Mouse (Mus musculus) neural tube, embryonic 15.5 days (tissue): ENCODE results near the gene Ccdc12. TPM values are rescaled to one million over a fixed set of nuclear protein-coding genes. Genes with fewer than 3 reads are reported as not detected.

ENCODE experiments used
- ATAC-seq: fragments of 200-750 bp; cut with Nextera tagmentation; 2 replicates; pipeline ENCODE4 v1.8.0; 2017; ENCODE audit warnings: mild to moderate bottlenecking, moderate TSS enrichment, moderate library complexity; ENCODE audit not compliant: low FRiP score
- H3K27ac ChIP-seq: fragments of 300-500 bp; sonication (generic); replicated peaks from 2 replicates; pipeline ENCODE4 v1.5.1; 2015; ENCODE audit warnings: mild to moderate bottlenecking, inconsistent platforms
- H3K27me3 ChIP-seq: fragments of 300-500 bp; sonication (generic); replicated peaks from 2 replicates; pipeline ENCODE4 v1.6.1; 2015; ENCODE audit warnings: inconsistent platforms
- H3K36me3 ChIP-seq: fragments of 300-500 bp; sonication (generic); 2 replicates; pipeline ENCODE4 v1.6.1; 2015; ENCODE audit warnings: inconsistent platforms
- H3K4me1 ChIP-seq: fragments of 300-500 bp; sonication (generic); 2 replicates; pipeline ENCODE4 v1.6.1; 2015; ENCODE audit warnings: inconsistent platforms
- H3K4me2 ChIP-seq: fragments of 300-500 bp; sonication (generic); 2 replicates; pipeline ENCODE4 v1.6.1; 2015; ENCODE audit warnings: inconsistent platforms, mild to moderate bottlenecking, moderate library complexity
- H3K4me3 ChIP-seq: fragments of 300-500 bp; sonication (generic); replicated peaks from 2 replicates; pipeline ENCODE4 v1.5.1; 2015; ENCODE audit warnings: mild to moderate bottlenecking, inconsistent platforms
- H3K9ac ChIP-seq: fragments of 300-500 bp; sonication (generic); replicated peaks from 2 replicates; pipeline ENCODE4 v1.6.1; 2015; ENCODE audit warnings: mild to moderate bottlenecking, inconsistent platforms
- H3K9me3 ChIP-seq: fragments of 300-500 bp; sonication (generic); replicated peaks from 2 replicates; pipeline ENCODE4 v1.6.1; 2016; ENCODE audit warnings: inconsistent platforms
- WGBS: fragments of 180-500 bp; shearing (Covaris S2); methylation state at CpG from one replicate; pipeline ENCODE4 v1.1.7; 2015; ENCODE audit warnings: mixed read lengths; 5-methylcytosine and 5-hydroxymethylcytosine counted together
- microRNA-seq: library from miRNA; unstranded; fragments of <30 nt; microRNA quantifications from one replicate; pipeline ENCODE4, GENCODE M21; 2017
- polyA plus RNA-seq: library from polyadenylated mRNA; unstranded; fragments of >200 nt; fragmentation: Nextera tagmentation; extraction: Ambion mirVana; gene quantifications from 2 replicates; pipeline ENCODE4 v1.2.1, GENCODE M21; 2015

Gene Ccdc12
- polyA plus RNA-seq, 1 experiment from 2014 or later: 96.3 TPM

- H3K9me3 ChIP-seq: no peaks in the 10 kb centered on the region
- ATAC-seq: no peak
- no peaks in the 10 kb centered on the region for H3K36me3 ChIP-seq
- 81% methylated on average over 2 of the region's 2 CpGs for WGBS
- peaks cover 21% of the 10 kb centered on the region for H3K27me3 ChIP-seq
- H3K9ac ChIP-seq: no peak overlapping the region
- peaks cover 5% of the 10 kb centered on the region for H3K4me1 ChIP-seq
- no peak overlapping the region for H3K4me2 ChIP-seq
- H3K4me3 ChIP-seq: no peak overlapping the region
- no peak overlapping the region for H3K27ac ChIP-seq
Measured at GRCm38 (mm10) chr9:110748451-110748850, 92.1 kb downstream of the Ccdc12 start.

DNA sequence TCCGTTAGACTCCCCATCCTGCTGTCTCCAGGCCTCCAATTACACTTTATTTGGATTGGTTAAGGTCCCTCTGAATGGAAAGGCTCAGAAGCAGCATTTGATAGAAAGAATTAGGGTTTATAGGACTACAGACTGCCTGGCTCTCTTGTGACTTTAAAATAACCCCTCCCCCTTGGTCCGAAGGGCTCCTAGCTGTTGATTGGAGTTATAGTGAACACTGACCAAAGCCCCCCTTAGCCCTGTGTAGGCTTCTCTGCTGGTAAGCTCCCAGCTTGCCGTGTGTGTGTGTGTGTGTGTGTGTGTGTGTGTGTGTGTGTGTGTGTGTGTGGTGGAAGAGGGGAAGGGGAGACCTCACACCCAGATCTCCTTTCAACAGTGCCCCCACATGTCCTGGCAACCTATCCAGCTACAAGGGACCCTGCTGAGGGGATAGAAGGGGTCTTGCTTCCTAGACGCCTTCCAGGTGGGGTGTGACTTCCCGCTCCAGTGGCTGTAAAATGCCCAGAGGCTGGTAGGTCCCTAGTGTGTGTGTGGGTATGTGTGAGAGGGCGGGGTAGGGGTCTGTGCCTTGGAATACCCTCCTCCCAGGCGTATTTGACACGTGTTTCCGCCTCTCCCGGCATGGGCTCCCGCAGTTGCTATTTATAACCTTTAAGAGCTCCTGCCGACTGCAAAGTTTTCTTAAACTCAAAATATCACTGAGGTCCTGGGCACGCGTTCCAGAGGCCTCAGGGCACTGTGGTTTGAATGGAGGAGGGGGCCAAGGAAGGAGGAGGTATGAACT is 94.3 kb downstream of the Ccdc12 start:
- Histone ChIP-seq H3K9me3 (no peaks in the 10 kb centered on the region), H3K27me3 (0 out of 2 replicates have a peak, but pooled peaks cover 8% of the 10 kb centered on the region), H3K36me3 (no peaks in the 10 kb centered on the region), H3K4me1 (no peaks in the 10 kb centered on the region), H3K4me3 (no peak overlapping the region), H3K27ac (no peak overlapping the region), H3K4me2 (no peak overlapping the region), H3K9ac (no peak overlapping the region)
- 48% methylated on average over 14 of the region's 14 CpGs for WGBS
- ATAC-seq: no peak

- no peaks in the 10 kb centered on the region for H3K36me3 ChIP-seq
- 83% methylated on average over 5 of the region's 5 CpGs for WGBS
- H3K9ac ChIP-seq: no peak overlapping the region
- no peak overlapping the region for H3K4me2 ChIP-seq
- ATAC-seq: no peak
- no peak overlapping the region for H3K27ac ChIP-seq
- 0 out of 2 replicates have a peak, but pooled peaks cover 3% of the 10 kb centered on the region for H3K27me3 ChIP-seq
- H3K9me3 ChIP-seq: no peaks in the 10 kb centered on the region
- no peak overlapping the region for H3K4me3 ChIP-seq
- no peaks in the 10 kb centered on the region for H3K4me1 ChIP-seq
Measured at GRCm38 (mm10) chr9:110751412-110751811, 95.1 kb downstream of the Ccdc12 start.

DNA sequence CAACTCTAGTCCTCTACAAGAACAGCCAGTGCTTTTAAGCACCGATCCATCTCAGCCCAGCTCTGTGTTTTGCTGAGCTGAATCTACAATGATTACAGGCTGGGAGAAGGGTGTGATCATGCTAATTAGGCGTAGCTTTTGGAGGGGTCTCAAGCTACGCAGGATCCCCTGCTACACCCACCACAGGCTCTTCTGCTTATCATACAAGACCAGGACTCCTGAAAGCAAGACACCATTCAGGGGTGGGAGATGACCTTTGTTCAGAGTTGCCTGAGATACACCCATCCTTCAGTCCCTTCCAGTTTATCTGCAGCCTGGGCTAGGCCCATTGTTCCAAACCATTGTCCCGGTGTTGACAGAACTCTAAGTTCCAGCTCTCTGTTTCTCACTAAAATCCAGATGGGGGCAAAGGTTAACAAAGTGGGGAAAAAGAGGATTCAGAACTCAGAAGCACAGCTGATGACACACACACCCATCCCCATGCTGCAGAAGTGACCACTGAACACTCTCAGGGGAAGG is 96.7 kb downstream of the Ccdc12 start:
- Histone ChIP-seq H3K9me3 (no peaks in the 10 kb centered on the region), H3K4me1 (no peaks in the 10 kb centered on the region), H3K36me3 (no peaks in the 10 kb centered on the region), H3K27me3 (no peaks in the 10 kb centered on the region), H3K27ac (no peak overlapping the region), H3K9ac (no peak overlapping the region), H3K4me2 (no peak overlapping the region), H3K4me3 (no peak overlapping the region)
- 71% methylated on average over 4 of the region's 4 CpGs for WGBS
- no peak for ATAC-seq

DNA sequence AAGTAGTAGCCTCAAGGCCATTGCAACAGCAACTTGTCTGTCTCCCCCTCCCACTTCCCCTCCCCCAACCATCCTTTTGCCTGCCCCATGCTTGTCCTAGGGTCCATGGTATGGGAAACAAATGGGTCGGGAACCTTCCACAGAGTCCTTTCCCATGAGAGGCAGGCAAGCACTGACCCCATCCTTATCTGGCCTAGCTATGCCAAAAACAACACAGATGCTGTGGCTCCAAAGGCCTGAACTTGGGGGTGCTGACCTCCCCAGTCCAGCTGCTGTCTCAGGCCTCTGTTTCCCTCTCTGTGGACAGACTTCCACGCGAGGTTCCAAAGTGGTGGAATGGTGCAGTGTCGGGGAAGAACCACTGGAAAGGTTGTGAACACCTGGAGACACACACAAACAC is 97.5 kb downstream of the Ccdc12 start:
- 83% methylated on average over 4 of the region's 4 CpGs for WGBS
- Histone ChIP-seq H3K27me3 (no peaks in the 10 kb centered on the region), H3K36me3 (no peaks in the 10 kb centered on the region), H3K9ac (no peak overlapping the region), H3K4me3 (no peak overlapping the region), H3K9me3 (no peaks in the 10 kb centered on the region), H3K4me2 (no peak overlapping the region), H3K4me1 (no peaks in the 10 kb centered on the region), H3K27ac (no peak overlapping the region)
- ATAC-seq: no peak

GRCm38 (mm10) chr9:110757816-110758215 is 101.5 kb downstream of the Ccdc12 start:
- Histone ChIP-seq H3K4me3 (no peak overlapping the region), H3K36me3 (no peaks in the 10 kb centered on the region), H3K4me2 (no peak overlapping the region), H3K27ac (no peak overlapping the region), H3K9me3 (no peaks in the 10 kb centered on the region), H3K9ac (no peak overlapping the region), H3K27me3 (no peaks in the 10 kb centered on the region), H3K4me1 (no peaks in the 10 kb centered on the region)
- 82% methylated on average over 5 of the region's 5 CpGs for WGBS
- ATAC-seq: no peak

- H3K4me2 ChIP-seq: no peak overlapping the region
- H3K4me3 ChIP-seq: no peak overlapping the region
- no peaks in the 10 kb centered on the region for H3K4me1 ChIP-seq
- no peaks in the 10 kb centered on the region for H3K36me3 ChIP-seq
- WGBS: 76% methylated on average over 8 of the region's 8 CpGs
- no peak overlapping the region for H3K9ac ChIP-seq
- no peaks in the 10 kb centered on the region for H3K27me3 ChIP-seq
- no peak overlapping the region for H3K27ac ChIP-seq
- H3K9me3 ChIP-seq: no peaks in the 10 kb centered on the region
- no peak for ATAC-seq
Measured at GRCm38 (mm10) chr9:110758605-110759004, 102.3 kb downstream of the Ccdc12 start.

DNA sequence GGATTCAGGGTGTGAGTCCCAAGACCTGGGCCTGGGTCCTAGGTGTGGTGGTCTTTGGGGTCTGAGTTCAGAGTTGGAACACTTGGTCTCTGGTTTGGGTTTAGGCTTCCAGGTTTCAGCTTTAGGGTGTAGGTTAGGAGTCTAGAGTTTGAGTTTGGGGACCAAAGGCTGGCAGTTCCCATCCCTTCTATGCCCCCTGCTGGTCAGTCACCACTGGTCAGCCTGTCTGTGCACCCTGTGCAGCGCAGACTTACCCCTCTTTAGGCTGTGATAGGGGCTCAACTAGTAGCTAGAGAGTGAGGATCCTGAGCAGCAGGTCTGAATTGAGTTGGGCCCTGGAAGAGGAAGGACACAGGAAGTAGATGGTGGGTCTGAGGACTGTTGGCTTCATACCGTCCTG is 103.0 kb downstream of the Ccdc12 start:
- Histone ChIP-seq H3K9ac (no peak overlapping the region), H3K36me3 (no peaks in the 10 kb centered on the region), H3K9me3 (no peaks in the 10 kb centered on the region), H3K27ac (no peak overlapping the region), H3K4me1 (no peaks in the 10 kb centered on the region), H3K27me3 (no peaks in the 10 kb centered on the region), H3K4me2 (no peak overlapping the region), H3K4me3 (no peak overlapping the region)
- WGBS: 71% methylated on average over 2 of the region's 2 CpGs
- no peak for ATAC-seq

GRCm38 (mm10) chr9:110760886-110761285 is 104.6 kb downstream of the Ccdc12 start:
- H3K27ac ChIP-seq: no peak overlapping the region
- no peaks in the 10 kb centered on the region for H3K36me3 ChIP-seq
- H3K4me1 ChIP-seq: no peaks in the 10 kb centered on the region
- H3K4me3 ChIP-seq: no peak overlapping the region
- no peaks in the 10 kb centered on the region for H3K27me3 ChIP-seq
- H3K9ac ChIP-seq: no peak overlapping the region
- H3K9me3 ChIP-seq: no peaks in the 10 kb centered on the region
- ATAC-seq: no peak
- 86% methylated on average over 8 of the region's 8 CpGs for WGBS
- no peak overlapping the region for H3K4me2 ChIP-seq

Small RNA genes within 50 kb of the gene (microRNA-seq; reads per million reads assigned to microRNA genes)
- gene Mir8107: not detected

Other genes with a start within 250 kb of the Ccdc12 start
- gene Ptpn23, start 248.3 kb upstream of the Ccdc12 start, polyA plus RNA-seq: 24.6 and 25.8 TPM in 2 replicates
- gene Ngp, start 236.8 kb upstream of the Ccdc12 start, polyA plus RNA-seq: 1.9 and 3.3 TPM in 2 replicates
- 20.8 and 22.4 TPM in 2 replicates for gene Klhl18, start 179.8 kb upstream of the Ccdc12 start, polyA plus RNA-seq
- 3.4 and 4.7 TPM in 2 replicates for gene Kif9, start 179.5 kb upstream of the Ccdc12 start, polyA plus RNA-seq
- gene Setd2, start 123.9 kb upstream of the Ccdc12 start, polyA plus RNA-seq: 29.9 and 32.4 TPM in 2 replicates
- 24.9 and 26.0 TPM in 2 replicates for gene Nradd, start 32.1 kb upstream of the Ccdc12 start, polyA plus RNA-seq
- gene Nbeal2, start 2.3 kb upstream of the Ccdc12 start, polyA plus RNA-seq: 3.1 and 5.9 TPM in 2 replicates
- 1.9 and 4.1 TPM in 2 replicates for gene Myl3, start 85.4 kb downstream of the Ccdc12 start, polyA plus RNA-seq
- 12.9 and 17.0 TPM in 2 replicates for gene Pth1r, start 90.6 kb downstream of the Ccdc12 start, polyA plus RNA-seq
- gene Prss42, start 141.7 kb downstream of the Ccdc12 start, polyA plus RNA-seq: not detected in 2 replicates
- not detected in 2 replicates for gene Prss44, start 157.5 kb downstream of the Ccdc12 start, polyA plus RNA-seq
- gene Prss43, start 170.2 kb downstream of the Ccdc12 start, polyA plus RNA-seq: not detected in 2 replicates
- not detected in 2 replicates for gene Prss45, start 178.1 kb downstream of the Ccdc12 start, polyA plus RNA-seq
- not detected in 2 replicates for gene Prss46, start 188.0 kb downstream of the Ccdc12 start, polyA plus RNA-seq
- gene Prss50, start 201.5 kb downstream of the Ccdc12 start, polyA plus RNA-seq: 0.59 and 0.75 TPM in 2 replicates
- 3.2 TPM in 2 replicates for gene Als2cl, start 223.4 kb downstream of the Ccdc12 start, polyA plus RNA-seq
- gene Tmie, start 223.6 kb downstream of the Ccdc12 start, polyA plus RNA-seq: 5.9 and 7.2 TPM in 2 replicates